Mouse (Mus musculus) limb, embryonic 13.5 days (tissue): ENCODE results near the gene Eif4a3. TPM values are rescaled to one million over a fixed set of nuclear protein-coding genes. Genes with fewer than 3 reads are reported as not detected.
"Not testable (repeated sequence)": the region's sequence is repeated elsewhere in the genome, so short reads cannot be mapped to it uniquely, and the experiment has no call there.

Experiments
- ATAC-seq: fragments of 200-750 bp; cut with Nextera tagmentation; 2 replicates; pipeline ENCODE4 v1.8.0; 2017; ENCODE audit warnings: low read depth, moderate number of reproducible peaks, moderate TSS enrichment; ENCODE audit not compliant: low FRiP score
- H3K27ac ChIP-seq: fragments of 300-500 bp; sonication (generic); 2 replicates; pipeline ENCODE4 v1.5.1; 2015; ENCODE audit warnings: inconsistent platforms, mild to moderate bottlenecking, moderate library complexity
- H3K27me3 ChIP-seq: fragments of 300-500 bp; sonication (generic); 2 replicates; pipeline ENCODE4 v1.6.1; 2015; ENCODE audit warnings: mild to moderate bottlenecking, inconsistent platforms
- H3K36me3 ChIP-seq: fragments of 300-500 bp; sonication (generic); 2 replicates; pipeline ENCODE4 v1.6.1; 2015; ENCODE audit warnings: inconsistent platforms, mild to moderate bottlenecking, moderate library complexity
- H3K4me1 ChIP-seq: fragments of 300-500 bp; sonication (generic); 2 replicates; pipeline ENCODE4 v1.6.1; 2015; ENCODE audit warnings: inconsistent platforms
- H3K4me2 ChIP-seq: fragments of 300-500 bp; sonication (generic); replicated peaks from 2 replicates; pipeline ENCODE4 v1.6.1; 2015; ENCODE audit warnings: inconsistent platforms, mild to moderate bottlenecking, moderate library complexity
- H3K4me3 ChIP-seq: fragments of 300-500 bp; sonication (generic); 2 replicates; pipeline ENCODE4 v1.5.1; 2015; ENCODE audit warnings: moderate library complexity, mild to moderate bottlenecking, inconsistent platforms
- H3K9ac ChIP-seq: fragments of 300-500 bp; sonication (generic); 2 replicates; pipeline ENCODE4 v1.6.1; 2015; ENCODE audit warnings: mild to moderate bottlenecking, inconsistent platforms
- H3K9me3 ChIP-seq: fragments of 300-500 bp; sonication (generic); 2 replicates; pipeline ENCODE4 v1.6.1; 2016; ENCODE audit warnings: inconsistent platforms
- WGBS: fragments of 180-500 bp; shearing (Covaris S2); methylation state at CpG from one replicate; pipeline ENCODE4 v1.1.7; 2015; 5-methylcytosine and 5-hydroxymethylcytosine counted together
- polyA plus RNA-seq: library from polyadenylated mRNA; unstranded; fragments of >200 nt; fragmentation: Nextera tagmentation; extraction: Ambion mirVana; gene quantifications from 2 replicates; pipeline ENCODE4 v1.2.1, GENCODE M21; 2015

The Eif4a3 gene
- polyA plus RNA-seq, 1 experiment from 2014 or later = 386 TPM

DNA sequence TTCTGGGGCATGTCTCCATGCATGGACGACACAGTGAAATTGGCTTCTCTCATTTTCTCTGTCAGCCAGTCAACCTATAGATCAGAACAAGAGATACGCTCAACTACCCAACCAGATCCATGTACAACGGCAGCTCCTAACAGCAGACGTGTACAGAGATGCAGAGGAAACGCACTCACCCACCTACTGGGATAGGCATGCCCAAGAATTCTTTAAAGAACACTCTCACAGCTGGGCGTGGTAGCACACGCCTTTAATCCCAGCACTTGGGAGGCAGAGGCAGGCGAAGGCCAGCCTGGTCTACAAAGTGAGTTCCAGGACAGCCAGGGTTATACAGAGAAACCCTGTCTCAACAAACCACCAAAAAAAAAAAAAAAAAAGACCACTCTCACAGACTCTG lies 7.0 kb downstream of the Eif4a3 start:
- not testable (repeated sequence) for H3K4me3 ChIP-seq, ATAC-seq, H3K9ac ChIP-seq, H3K4me1 ChIP-seq, H3K9me3 ChIP-seq, H3K27me3 ChIP-seq, H3K4me2 ChIP-seq, H3K27ac ChIP-seq
- 95% methylated on average over 8 of the region's 8 CpGs for WGBS
- H3K36me3 ChIP-seq = peaks cover 98% of the 10 kb centered on the region

DNA sequence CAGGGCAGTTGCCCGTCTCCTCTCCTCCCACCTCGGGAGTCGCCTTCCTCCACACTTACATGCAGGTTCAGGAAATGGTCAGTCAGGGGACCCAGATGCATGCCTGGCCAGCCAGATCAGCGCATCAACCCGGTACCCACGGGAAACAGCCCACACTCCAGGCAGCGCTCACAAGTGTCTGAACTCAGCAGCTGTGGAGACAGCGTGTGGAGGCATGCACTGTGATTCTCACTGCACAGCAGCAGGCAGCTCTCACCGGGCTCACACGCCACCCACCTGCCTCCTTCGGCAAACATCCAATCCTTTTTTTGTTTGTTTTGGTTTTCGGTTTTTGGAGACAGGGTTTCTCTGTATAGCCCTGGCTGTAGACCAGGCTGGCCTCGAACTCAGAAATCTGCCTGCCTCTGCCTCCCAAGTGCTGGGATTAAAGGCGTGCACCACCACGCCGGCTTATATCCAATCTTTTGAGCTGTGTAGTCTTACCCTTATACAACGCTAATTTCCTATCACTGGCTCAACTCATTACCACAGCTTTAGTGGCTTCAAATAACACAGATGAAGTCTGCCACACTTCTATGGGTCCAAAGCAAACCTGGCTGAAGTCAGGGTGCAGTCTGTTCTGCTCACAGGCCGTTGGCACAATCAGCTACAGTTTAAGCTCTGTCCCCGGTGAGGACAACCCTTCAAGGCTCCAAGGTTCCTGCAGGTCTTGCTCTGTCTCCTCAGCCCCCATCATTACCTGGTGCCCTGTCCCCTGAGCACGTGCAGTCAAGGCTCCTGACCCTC lies 12.5 kb downstream of the Eif4a3 start:
- H3K9me3 ChIP-seq = 0 out of 2 replicates have a peak, but pooled peaks cover 5% of the 10 kb centered on the region
- no peaks in the 10 kb centered on the region for H3K27me3 ChIP-seq
- peaks cover 96% of the 10 kb centered on the region for H3K36me3 ChIP-seq
- H3K9ac ChIP-seq = no peak overlapping the region
- H3K27ac ChIP-seq = no peak overlapping the region; the same call in 1 of the 2 replicates
- 87% methylated on average over 20 of the region's 20 CpGs for WGBS
- no peak overlapping the region for H3K4me3 ChIP-seq
- ATAC-seq = no peak
- peaks cover 6% of the 10 kb centered on the region; the same call in 1 of the 2 replicates for H3K4me1 ChIP-seq
- no peak overlapping the region for H3K4me2 ChIP-seq

DNA sequence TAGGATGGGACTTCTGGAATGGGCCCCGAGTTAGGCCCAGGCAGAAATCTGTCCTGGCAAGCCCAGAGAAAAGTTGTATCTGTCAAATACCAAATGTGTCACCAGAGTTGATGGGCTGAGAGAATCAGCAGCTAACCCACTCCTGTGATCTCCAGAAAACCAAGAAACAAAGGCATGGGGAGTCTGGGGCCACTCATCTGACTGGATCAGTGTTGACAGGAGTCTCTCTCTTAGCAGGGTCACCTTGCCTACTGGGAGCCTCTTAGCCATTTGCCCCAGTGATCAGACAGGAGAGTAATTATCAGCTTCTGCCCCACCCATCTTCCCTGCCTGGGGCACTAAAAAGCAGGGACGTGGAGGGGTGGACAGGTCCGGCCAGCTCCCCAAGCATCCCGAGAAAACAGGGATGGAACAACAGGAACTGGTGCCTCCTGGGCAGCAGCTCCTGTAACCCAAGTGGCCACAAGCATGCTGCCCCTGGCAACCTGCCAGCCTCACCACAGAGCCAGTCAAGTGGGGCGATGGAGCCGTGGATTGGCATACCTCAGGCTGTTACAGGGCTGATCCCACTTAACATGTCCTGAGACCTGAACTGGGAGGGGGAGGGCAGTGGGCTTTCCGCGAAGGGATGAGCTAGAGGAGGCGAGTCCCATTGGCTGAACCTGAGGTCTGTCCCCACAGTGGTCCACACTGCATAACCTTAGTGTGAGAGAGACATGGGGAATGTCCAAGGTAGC lies 13.9 kb downstream of the Eif4a3 start:
- no peak overlapping the region for H3K4me3 ChIP-seq
- no peaks in the 10 kb centered on the region for H3K27me3 ChIP-seq
- ATAC-seq = no peak; the same call in 1 of the 2 replicates
- 0 out of 2 replicates have a peak, but pooled peaks cover under 1% of the 10 kb centered on the region for H3K9me3 ChIP-seq
- H3K9ac ChIP-seq = no peak overlapping the region
- peaks cover 6% of the 10 kb centered on the region; the same call in 1 of the 2 replicates for H3K4me1 ChIP-seq
- H3K4me2 ChIP-seq = no peak overlapping the region
- H3K27ac ChIP-seq = no peak overlapping the region
- WGBS = 59% methylated on average over 9 of the region's 9 CpGs
- peaks cover 94% of the 10 kb centered on the region for H3K36me3 ChIP-seq

DNA sequence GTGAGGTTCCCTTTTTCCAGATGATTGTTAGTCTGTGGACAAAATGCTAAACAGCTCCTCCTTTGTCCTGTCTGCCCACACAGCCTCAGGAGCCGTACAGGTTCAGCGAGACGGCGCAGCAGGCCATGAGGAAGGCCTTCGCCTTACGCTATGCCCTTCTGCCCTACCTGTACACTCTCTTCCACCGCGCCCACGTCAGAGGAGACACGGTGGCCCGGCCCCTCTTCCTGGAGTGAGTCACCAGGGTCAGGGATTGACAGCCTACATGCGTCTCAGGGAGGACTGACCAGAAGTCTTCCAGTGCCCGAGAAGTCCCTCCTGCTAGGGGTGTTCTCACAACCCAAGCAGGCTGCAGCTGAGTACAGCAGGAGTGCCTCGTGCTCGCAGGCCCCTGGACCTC lies 18.9 kb downstream of the Eif4a3 start:
- no peak for ATAC-seq
- H3K4me1 ChIP-seq = peaks cover 3% of the 10 kb centered on the region; the same call in 1 of the 2 replicates
- no peaks in the 10 kb centered on the region for H3K27me3 ChIP-seq
- no peak overlapping the region for H3K9ac ChIP-seq
- no peak overlapping the region for H3K4me3 ChIP-seq
- WGBS = 88% methylated on average over 15 of the region's 15 CpGs
- H3K9me3 ChIP-seq = no peaks in the 10 kb centered on the region
- H3K36me3 ChIP-seq = peaks cover 91% of the 10 kb centered on the region
- H3K27ac ChIP-seq = no peak overlapping the region
- H3K4me2 ChIP-seq = no peak overlapping the region

DNA sequence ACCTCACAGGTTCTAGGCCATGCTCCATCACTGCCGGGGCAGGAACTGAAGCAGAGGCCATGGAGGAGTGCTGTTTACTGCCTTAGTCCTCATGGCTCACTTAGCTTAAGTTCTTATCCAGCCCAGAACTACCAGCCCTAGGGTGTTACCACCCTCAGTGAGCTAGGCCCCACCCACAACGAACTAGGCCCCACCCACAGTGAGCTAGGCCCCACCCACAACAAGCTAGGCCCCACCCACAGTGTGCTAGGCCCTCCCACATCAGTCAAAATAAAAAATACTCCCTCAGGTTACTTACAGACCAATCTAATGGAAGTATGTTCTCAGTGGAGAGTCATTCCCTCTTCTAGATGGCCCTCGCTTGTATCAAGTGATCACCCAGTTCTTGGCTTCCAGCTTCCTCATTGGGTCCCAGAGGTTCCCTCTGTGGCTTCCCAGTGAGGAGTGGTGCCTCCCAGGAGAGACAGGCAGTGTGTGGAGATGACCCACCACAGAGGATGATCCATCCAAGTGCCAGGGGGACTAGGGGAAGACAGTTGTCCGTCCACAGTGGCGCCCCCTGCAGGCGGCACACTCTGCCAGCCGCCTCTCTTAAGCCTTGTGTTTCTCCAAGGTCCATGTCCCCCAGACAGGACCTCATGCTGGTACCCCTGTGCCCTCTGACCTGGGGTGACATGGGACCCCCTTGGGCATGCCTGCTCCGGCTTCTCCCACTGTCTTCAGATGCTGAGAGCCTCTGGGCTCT lies 26.5 kb downstream of the Eif4a3 start:
- Histone ChIP-seq H3K9ac (no peak overlapping the region), H3K4me3 (no peak overlapping the region), H3K36me3 (peaks cover 77% of the 10 kb centered on the region), H3K4me1 (peaks cover 6% of the 10 kb centered on the region), H3K27ac (no peak overlapping the region), H3K4me2 (no peak overlapping the region), H3K9me3 (no peaks in the 10 kb centered on the region), H3K27me3 (no peaks in the 10 kb centered on the region)
- WGBS = 90% methylated on average over 8 of the region's 8 CpGs
- 0 out of 2 replicates have a peak, but pooled peaks have one; percentile 14 for ATAC-seq

DNA sequence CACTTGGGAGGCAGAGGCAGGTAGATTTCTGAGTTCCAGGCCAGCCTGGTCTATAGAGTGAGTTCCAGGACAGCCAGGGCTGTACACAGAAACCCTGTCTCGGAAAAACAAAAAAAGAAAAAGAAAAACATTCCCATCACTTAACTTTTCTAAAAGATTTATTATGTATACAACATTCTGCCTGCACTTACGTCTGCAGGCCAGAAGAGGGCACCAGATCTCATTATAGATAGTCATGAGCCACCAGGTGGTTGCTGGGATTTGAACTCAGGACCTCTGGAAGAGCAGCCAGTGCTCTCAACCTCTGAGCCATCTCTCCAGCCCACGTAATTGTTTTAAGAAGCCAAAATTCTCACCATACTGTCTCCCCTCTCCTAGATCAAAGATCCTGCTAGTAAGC lies 27.4 kb downstream of the Eif4a3 start:
- H3K4me3 ChIP-seq, H3K9me3 ChIP-seq, H3K27ac ChIP-seq, H3K9ac ChIP-seq, H3K27me3 ChIP-seq, ATAC-seq, H3K4me2 ChIP-seq: not testable (repeated sequence)
- Histone ChIP-seq H3K4me1 (peaks cover 11% of the 10 kb centered on the region), H3K36me3 (peaks cover 69% of the 10 kb centered on the region)
- 59% methylated on average over 3 of the region's 3 CpGs for WGBS

DNA sequence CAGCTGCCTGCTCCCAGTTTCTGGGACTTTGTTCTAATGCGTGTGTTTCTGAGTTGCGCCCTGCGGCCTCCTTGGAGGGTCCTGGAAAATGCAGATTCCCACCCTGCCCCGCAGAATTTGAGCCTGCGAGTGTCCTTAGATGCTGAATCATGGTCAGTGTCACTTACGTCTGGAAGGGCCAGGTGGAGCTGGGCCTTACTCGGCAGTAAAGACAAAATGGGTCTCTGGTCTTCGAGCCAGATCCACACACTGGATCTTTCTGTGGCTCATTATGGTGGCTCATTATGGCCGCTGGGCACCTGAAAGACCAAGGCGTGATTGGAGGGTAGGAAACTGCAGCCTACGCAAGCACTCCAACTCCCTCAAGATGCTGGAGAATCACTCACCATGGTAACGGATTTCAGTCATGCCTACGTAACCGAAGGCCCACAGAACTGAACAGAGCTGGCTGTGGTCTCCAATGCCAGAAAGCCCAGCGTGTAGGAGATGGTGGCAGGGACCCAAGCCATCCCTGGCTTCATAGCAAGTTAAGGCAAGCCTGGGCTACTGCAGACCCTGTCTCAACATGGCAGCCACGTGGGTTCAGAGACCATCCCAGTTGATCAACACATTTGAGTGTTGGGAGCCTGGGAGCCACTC lies 31.2 kb downstream of the Eif4a3 start:
- Histone ChIP-seq H3K9ac (peak overlapping the region; percentile 80), H3K9me3 (no peaks in the 10 kb centered on the region), H3K4me3 (peak overlapping the region; percentile 70), H3K27ac (no peak overlapping the region), H3K27me3 (no peaks in the 10 kb centered on the region), H3K36me3 (peaks cover 36% of the 10 kb centered on the region), H3K4me1 (peaks cover 16% of the 10 kb centered on the region), H3K4me2 (peak overlapping the region; percentile 88)
- WGBS = 82% methylated on average over 16 of the region's 16 CpGs
- no peak for ATAC-seq

DNA sequence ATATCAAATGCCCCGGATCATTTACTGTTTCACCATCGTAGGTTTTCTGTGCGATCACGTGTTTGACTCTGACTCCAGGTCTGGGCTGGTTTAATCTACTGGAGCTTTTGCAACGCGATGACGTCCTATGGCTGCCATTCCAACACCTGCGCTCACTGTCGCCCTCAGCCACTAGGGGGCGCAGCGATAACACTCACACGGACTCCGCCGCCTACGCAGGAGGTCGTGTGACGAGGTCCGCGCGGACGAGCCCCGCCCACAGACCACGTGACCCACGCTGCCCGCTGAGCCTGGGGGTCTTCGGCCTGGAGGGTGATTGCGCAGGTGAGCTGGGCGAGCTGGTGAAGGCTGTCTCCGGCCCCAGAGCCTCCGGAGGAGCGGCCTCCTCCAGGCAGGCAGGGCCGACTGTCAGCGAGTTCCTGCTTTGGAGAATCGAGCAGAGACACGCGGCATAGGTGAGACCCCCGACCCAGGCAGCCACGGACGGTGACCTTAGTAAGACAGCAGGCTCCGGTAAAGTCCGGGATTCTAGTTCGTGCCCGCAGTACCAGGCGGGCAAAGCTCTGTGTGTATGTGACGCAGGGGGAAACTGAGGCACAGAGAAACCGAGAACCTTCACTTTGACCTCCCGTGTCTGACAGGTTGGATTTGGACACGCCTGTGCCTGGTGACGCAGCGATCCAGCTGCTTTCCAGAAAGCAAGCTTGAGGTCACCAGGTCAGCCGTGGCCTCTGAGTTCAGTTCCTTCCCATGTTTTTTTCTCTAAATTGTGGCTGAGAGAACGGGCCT lies 31.9 kb downstream of the Eif4a3 start, which contains the start of gene Gaa:
Gene Gaa, plus strand, starts transcription at position 120 of the 789 bp plus-strand sequence.
- WGBS = 2% methylated on average over 52 of the region's 52 CpGs
- Histone ChIP-seq H3K4me2 (peak within 1 kb of the TSS; percentile 88), H3K9me3 (no peaks in the 10 kb centered on the region), H3K27me3 (no peaks in the 10 kb centered on the region), H3K9ac (peak within 1 kb of the TSS; percentile 80), H3K4me3 (peak within 1 kb of the TSS; percentile 70), H3K36me3 (peaks cover 29% of the 10 kb centered on the region), H3K27ac (no peak within 1 kb of the TSS), H3K4me1 (peaks cover 16% of the 10 kb centered on the region)
- peak; percentile 88 for ATAC-seq

DNA sequence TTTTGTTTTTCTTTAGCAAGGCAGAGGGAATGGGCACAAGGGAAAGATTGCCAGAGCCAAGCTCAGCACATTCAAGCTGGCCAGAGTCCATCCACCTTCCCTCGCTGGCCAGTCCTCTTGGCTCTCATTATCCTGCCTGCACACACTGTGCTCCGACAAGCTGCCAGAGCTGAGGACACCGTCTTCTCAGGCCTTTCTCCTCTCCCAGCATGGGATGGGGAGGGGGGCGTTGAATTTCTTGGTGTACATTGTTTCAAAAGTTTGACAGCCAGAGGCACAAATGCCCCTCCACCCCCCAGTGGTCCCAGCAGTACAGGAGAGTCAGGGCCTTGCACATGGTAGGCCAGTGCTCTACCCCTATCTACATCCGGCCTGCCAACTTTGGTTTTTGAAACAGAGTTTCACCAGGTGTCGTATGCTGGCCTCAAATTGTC lies 32.6 kb downstream of the Eif4a3 start:
- Histone ChIP-seq H3K4me3 (peak overlapping the region; percentile 70), H3K36me3 (peaks cover 22% of the 10 kb centered on the region), H3K4me2 (peak overlapping the region; percentile 88), H3K9ac (no peak overlapping the region), H3K27ac (no peak overlapping the region), H3K27me3 (no peaks in the 10 kb centered on the region), H3K9me3 (no peaks in the 10 kb centered on the region), H3K4me1 (peaks cover 16% of the 10 kb centered on the region)
- WGBS = 54% methylated on average over 6 of the region's 6 CpGs
- ATAC-seq = peak; percentile 48; the same call in 1 of the 2 replicates

DNA sequence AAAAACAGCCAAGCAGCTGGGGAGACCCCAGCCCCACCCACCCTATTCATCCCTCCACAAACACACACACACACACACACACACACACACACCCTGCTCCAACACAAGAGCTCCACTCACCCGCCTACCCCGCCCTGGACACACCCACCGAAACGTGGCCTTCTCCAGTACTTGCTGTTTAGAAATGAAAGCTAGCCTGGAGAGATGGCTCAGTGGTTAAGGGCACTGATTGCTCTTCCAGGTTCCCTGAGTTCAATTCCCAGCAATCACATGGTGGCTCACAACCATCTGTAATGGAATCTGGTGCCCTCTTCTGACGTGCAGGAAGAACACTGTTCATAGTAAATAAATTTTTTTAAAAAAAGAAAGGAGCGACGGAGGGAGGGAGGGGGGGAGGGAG lies 34.1 kb downstream of the Eif4a3 start:
- Histone ChIP-seq H3K27me3 (no peaks in the 10 kb centered on the region), H3K4me3 (no peak overlapping the region), H3K9ac (no peak overlapping the region), H3K4me2 (no peak overlapping the region), H3K4me1 (peaks cover 16% of the 10 kb centered on the region), H3K36me3 (peaks cover 11% of the 10 kb centered on the region; the same call in 1 of the 2 replicates), H3K9me3 (no peaks in the 10 kb centered on the region), H3K27ac (no peak overlapping the region)
- 74% methylated on average over 7 of the region's 7 CpGs for WGBS
- ATAC-seq = no peak

DNA sequence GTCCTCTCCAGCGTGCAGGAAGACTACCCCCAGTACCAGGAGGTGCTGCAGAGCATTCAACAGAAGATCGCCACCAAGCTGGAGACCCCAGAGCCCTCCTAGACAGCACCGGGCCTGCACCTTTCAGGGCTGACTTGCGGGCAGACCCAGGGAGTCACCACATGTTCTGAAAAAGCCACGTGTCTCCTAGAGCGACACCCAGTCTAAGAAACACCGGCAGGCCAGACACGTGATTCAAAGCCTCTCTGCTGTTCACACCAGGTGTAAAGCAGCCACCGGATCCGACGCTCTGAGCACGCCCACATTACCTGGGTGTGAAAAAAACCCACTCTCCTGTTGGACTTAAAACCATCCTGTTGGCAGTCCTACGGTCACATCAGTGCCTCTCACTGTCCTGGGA lies 35.5 kb downstream of the Eif4a3 start:
- Histone ChIP-seq H3K27ac (no peak overlapping the region), H3K4me1 (peaks cover 16% of the 10 kb centered on the region), H3K4me2 (no peak overlapping the region), H3K9me3 (no peaks in the 10 kb centered on the region), H3K9ac (no peak overlapping the region), H3K36me3 (no peaks in the 10 kb centered on the region), H3K27me3 (no peaks in the 10 kb centered on the region), H3K4me3 (no peak overlapping the region)
- ATAC-seq = no peak
- 91% methylated on average over 13 of the region's 13 CpGs for WGBS
